Mouse (Mus musculus) erythroblast, embryonic 14.5 days (primary cell): ENCODE results near the gene Col25a1. TPM values are rescaled to one million over a fixed set of nuclear protein-coding genes. Genes with fewer than 3 reads are reported as not detected.

Experiments used
- H3K27me3 ChIP-seq: 2 replicates; pipeline ENCODE4 v1.6.1; 2012; ENCODE audit warnings: inconsistent platforms; ENCODE audit not compliant: control insufficient read depth
- H3K36me3 ChIP-seq: 2 replicates; pipeline ENCODE4 v1.6.1; 2012; ENCODE audit warnings: mild to moderate bottlenecking, inconsistent platforms; ENCODE audit not compliant: control insufficient read depth
- H3K4me1 ChIP-seq: 2 replicates; pipeline ENCODE4 v1.6.1; 2012; ENCODE audit warnings: inconsistent platforms; ENCODE audit not compliant: control insufficient read depth
- H3K4me3 ChIP-seq: replicated peaks from 2 replicates; pipeline ENCODE3; 2012; ENCODE audit warnings: moderate library complexity, mild to moderate bottlenecking, inconsistent platforms
- H3K9me3 ChIP-seq: 2 replicates; pipeline ENCODE4 v1.6.1; 2012; ENCODE audit warnings: low read length, inconsistent platforms, mixed read lengths; ENCODE audit not compliant: control insufficient read depth
- GATA1 ChIP-seq: IDR thresholded peaks from 2 replicates; pipeline ENCODE4 v1.6.1; 2012; ENCODE audit warnings: low read length, inconsistent platforms, mixed read lengths
- TAL1 ChIP-seq: IDR thresholded peaks from 3 replicates; pipeline ENCODE4 v1.6.1; 2012; ENCODE audit warnings: low read length, inconsistent platforms, mixed read lengths
- polyA plus RNA-seq: library from polyadenylated mRNA; stranded (reverse); fragments of >175 nt; gene quantifications from 2 replicates; pipeline ENCODE4 v1.2.3, GENCODE M21; 2012

The Col25a1 gene
- polyA plus RNA-seq, 1 experiment = 0.01 TPM

DNA sequence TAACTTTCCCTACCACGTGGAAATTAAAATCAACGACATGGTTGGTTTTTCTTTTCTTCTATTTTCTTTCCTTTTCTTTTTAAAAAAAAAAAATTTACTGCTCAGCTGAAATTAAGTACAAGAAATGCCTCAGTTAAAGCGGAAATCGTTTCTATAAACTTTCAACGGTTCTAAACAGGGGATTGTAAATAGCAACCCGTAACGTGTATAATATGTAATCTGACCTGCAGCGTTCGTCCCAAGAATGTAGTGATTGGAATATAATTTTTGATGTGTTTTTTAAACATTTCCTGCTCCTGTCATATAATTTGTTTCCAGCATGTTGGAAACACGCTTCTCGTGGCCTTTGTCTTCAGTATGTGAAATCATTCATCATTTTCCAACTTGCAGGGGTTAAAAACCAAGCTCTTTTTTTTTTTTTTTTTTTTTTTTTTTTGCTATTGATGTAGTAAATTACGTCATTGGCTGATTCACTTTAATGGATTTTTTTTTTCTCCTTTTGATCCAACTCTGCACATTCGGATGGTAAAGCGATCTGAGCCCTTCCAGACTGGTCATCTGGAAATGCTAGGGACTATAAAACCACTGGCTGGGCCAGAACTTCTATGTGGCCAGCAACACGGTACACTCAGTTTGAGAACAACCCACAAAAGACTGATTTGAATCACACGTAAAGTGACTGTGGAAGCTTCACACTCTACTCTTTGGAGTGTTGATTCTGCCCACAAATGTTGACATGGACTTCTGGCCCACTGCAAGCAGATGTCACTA is 393.3 kb downstream of the Col25a1 start:
- no peaks in the 10 kb centered on the region for H3K4me1 ChIP-seq
- no peaks in the 10 kb centered on the region for H3K36me3 ChIP-seq

DNA sequence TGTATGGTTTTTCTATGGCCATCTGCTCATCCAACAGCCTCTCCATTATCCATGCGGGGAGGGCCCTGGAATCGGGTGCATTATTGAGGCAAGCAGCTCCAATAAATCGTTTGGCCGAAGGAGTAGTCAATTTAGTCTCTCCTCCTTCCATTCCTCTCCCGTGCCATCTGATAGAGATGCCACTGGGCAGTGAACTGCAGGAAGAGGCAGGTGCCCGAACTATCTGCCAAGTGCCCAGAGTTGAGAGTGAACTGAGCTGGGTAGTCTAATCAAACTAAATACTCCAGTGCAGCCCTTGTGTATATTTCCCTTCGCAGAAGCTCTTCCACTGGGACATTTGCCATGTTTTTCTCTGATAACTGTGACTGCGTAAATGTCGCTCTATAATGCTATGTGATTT is 403.7 kb downstream of the Col25a1 start:
- Histone ChIP-seq H3K9me3 (no peaks in the 10 kb centered on the region), H3K27me3 (no peaks in the 10 kb centered on the region), H3K36me3 (no peaks in the 10 kb centered on the region), H3K4me1 (no peaks in the 10 kb centered on the region), H3K4me3 (no peak overlapping the region)
- TF ChIP-seq TAL1 (no peak), GATA1 (no peak)

More for the DNA sequence above, 393.3 kb downstream of the Col25a1 start:
- TF ChIP-seq TAL1 (no peak), GATA1 (no peak)
- H3K27me3 ChIP-seq = no peaks in the 10 kb centered on the region
- H3K9me3 ChIP-seq = peaks cover 2% of the 10 kb centered on the region; the same call in 1 of the 2 replicates
- no peak overlapping the region for H3K4me3 ChIP-seq

GRCm38 (mm10) chr3:130541541-130541940 is 410.2 kb downstream of the Col25a1 start:
- H3K9me3 ChIP-seq = no peaks in the 10 kb centered on the region
- H3K4me3 ChIP-seq = no peak overlapping the region
- no peaks in the 10 kb centered on the region for H3K27me3 ChIP-seq
- no peak for TF ChIP-seq TAL1
- no peak for TF ChIP-seq GATA1
- H3K36me3 ChIP-seq = no peaks in the 10 kb centered on the region
- no peaks in the 10 kb centered on the region for H3K4me1 ChIP-seq

DNA sequence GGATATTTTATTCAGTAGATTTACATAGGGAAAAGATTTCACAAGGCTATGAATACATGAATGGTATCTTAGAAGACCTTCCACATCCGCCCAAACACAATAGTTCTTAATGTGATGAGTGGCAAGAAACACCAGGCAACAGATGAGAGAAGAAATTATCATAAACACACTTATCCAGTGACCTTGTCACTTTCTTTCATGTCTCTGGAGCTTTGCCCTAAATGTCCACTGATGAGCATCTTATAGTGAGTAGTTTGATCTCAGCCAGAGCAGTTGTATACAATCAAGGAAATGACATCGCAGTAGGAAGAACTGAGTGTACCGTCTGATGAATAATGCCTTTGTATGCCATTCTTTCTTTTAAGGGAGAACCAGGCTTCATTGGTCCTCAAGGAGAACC is 414.7 kb downstream of the Col25a1 start:
- Histone ChIP-seq H3K4me1 (no peaks in the 10 kb centered on the region), H3K9me3 (no peaks in the 10 kb centered on the region), H3K4me3 (no peak overlapping the region), H3K36me3 (no peaks in the 10 kb centered on the region), H3K27me3 (no peaks in the 10 kb centered on the region)
- TF ChIP-seq TAL1 (no peak), GATA1 (no peak)

DNA sequence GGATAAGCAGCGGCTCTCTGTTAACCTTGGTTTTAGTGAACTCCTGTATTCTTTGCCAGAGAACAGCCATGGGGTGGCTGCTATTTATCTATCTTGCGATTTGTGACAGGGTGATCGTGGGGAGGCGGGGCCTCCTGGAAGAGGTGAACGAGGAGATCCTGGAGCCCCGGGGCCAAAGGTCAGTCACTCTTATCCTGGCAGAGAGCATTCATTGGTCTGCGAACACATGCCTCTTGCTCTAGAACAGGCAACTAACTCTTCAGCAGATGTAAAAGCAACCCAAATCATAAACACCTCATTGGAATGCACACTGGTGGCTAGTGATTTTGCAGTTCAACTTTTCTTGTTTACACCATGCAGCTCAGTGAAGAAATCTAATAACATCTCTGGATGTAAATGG is 417.8 kb downstream of the Col25a1 start:
- Histone ChIP-seq H3K36me3 (no peaks in the 10 kb centered on the region), H3K4me3 (no peak overlapping the region), H3K9me3 (no peaks in the 10 kb centered on the region), H3K4me1 (no peaks in the 10 kb centered on the region), H3K27me3 (no peaks in the 10 kb centered on the region)
- TF ChIP-seq GATA1 (no peak), TAL1 (no peak)

DNA sequence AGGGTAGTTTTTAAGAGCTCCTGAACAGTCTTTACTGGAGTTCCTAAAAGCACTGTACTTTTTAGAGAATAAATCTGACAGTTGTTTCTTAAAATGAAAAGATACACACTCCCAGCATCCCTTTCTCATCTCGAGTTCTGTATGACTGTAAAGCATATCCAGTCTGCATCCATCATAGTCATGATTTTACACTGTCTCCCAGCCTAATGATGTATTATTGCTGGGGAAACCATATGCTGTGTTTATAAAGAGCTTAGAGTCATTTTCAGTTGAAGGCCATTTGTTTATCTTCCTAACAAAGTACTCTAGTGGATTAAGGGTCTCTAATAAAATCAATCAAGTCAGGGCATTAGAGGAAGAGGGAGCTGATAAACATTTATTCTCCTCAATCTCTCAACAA is 425.0 kb downstream of the Col25a1 start:
- Histone ChIP-seq H3K36me3 (no peaks in the 10 kb centered on the region), H3K9me3 (no peaks in the 10 kb centered on the region), H3K4me1 (no peaks in the 10 kb centered on the region)

GRCm38 (mm10) chr3:130565586-130565985 is 434.3 kb downstream of the Col25a1 start:
- Histone ChIP-seq H3K4me3 (no peak overlapping the region), H3K4me1 (no peaks in the 10 kb centered on the region), H3K27me3 (no peaks in the 10 kb centered on the region), H3K9me3 (no peaks in the 10 kb centered on the region), H3K36me3 (no peaks in the 10 kb centered on the region)
- TF ChIP-seq TAL1 (no peak), GATA1 (no peak)

More for the DNA sequence above, 425.0 kb downstream of the Col25a1 start:
- TF ChIP-seq GATA1 (no peak), TAL1 (no peak)
- H3K27me3 ChIP-seq = no peaks in the 10 kb centered on the region
- no peak overlapping the region for H3K4me3 ChIP-seq

DNA sequence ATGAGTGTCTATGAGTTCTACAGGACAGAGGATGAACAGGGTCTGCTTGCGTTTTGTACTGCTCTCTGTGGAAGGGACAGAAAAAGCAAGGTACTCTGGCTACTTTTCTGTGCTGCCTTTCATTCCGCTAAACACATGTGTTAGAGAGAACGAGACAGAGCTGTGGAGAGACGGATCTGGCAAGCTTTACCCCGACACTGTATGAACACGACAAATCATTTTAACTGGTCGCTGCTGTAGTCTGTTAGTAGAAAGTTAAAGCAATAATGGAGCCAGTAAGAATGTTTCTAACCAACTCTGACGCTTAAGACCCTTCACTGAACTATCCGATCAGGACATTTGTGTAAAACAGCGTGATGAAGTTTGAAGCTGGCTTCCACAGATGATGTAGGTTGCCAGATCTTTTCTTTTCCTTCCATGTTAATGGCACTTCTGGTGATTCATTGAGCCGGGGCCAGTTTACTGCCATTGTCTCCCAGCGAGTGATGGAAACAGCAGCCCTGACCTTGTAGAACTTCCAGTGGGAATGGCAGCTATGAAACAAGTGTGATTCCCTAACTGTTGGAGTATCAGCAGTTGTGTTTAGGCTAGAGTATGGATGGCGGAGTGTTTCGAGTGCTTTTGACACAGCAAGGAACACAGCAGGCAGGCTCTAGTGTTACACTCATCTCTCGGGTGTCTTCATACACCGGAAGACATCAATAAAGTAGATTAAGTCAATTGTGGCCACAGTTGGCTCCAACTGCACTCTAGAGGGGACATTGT is 437.2 kb downstream of the Col25a1 start:
- Histone ChIP-seq H3K36me3 (no peaks in the 10 kb centered on the region), H3K4me3 (no peak overlapping the region), H3K27me3 (no peaks in the 10 kb centered on the region), H3K4me1 (no peaks in the 10 kb centered on the region), H3K9me3 (no peaks in the 10 kb centered on the region)
- no peak for TF ChIP-seq TAL1
- TF ChIP-seq GATA1 = no peak

DNA sequence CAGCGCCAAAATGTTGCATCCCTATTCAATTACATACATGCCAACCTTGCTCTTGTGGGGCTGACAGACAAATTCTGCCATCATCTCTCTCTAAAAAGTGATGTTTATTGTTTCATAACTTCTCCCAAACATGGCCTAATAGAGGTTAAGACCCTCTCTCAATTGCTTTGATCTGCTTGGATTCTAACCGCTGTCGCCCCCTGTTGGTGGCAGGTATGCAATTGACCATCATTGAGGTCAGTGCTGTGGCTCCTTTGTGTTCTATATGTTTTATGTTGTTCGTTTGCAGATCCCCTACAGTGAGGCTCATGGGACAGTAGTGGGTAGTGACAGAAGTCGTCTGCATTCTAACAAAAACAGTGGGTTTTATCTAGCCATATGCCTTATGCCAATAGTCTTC is 441.9 kb downstream of the Col25a1 start:
- Histone ChIP-seq H3K4me3 (no peak overlapping the region), H3K9me3 (peaks cover 2% of the 10 kb centered on the region; the same call in 1 of the 2 replicates), H3K36me3 (no peaks in the 10 kb centered on the region), H3K4me1 (no peaks in the 10 kb centered on the region), H3K27me3 (no peaks in the 10 kb centered on the region)
- TF ChIP-seq TAL1 (no peak), GATA1 (no peak)
